Mouse (Mus musculus) mesoderm, embryonic 11.5 days (tissue): Measurements from ENCODE around the gene Cdh13.
A peak's percentile ranks its signal among the peaks of the same experiment; 100 is the strongest.

Source experiments
- DNase-seq: peaks from one replicate; pipeline ENCODE4 v3.0.0-alpha.2; 2012; ENCODE audit warnings: low read depth, low spot score

The Cdh13 gene

GRCm38 (mm10) chr8:118380782-118381181 lies 97.2 kb downstream of the Cdh13 start:
- DNase-seq = no peak

- DNase-seq = no peak
These were observed 98.1 kb downstream of the Cdh13 start for GRCm38 (mm10) chr8:118381641-118382040.

GRCm38 (mm10) chr8:118384314-118384713 lies 100.8 kb downstream of the Cdh13 start:
- no peak for DNase-seq

- no peak for DNase-seq
These were observed 105.9 kb downstream of the Cdh13 start for GRCm38 (mm10) chr8:118389456-118389855.

- DNase-seq = no peak
These were observed 110.5 kb downstream of the Cdh13 start for GRCm38 (mm10) chr8:118393909-118394650.

GRCm38 (mm10) chr8:118395178-118395577 lies 111.6 kb downstream of the Cdh13 start:
- DNase-seq = no peak

- DNase-seq = no peak
These were observed 121.3 kb downstream of the Cdh13 start for GRCm38 (mm10) chr8:118404836-118405235.

GRCm38 (mm10) chr8:118407322-118407721 lies 123.8 kb downstream of the Cdh13 start:
- peak; percentile 20 for DNase-seq

GRCm38 (mm10) chr8:118409396-118409795 lies 125.9 kb downstream of the Cdh13 start:
- no peak for DNase-seq

- DNase-seq = no peak
These were observed 126.9 kb downstream of the Cdh13 start for GRCm38 (mm10) chr8:118410341-118410970.

GRCm38 (mm10) chr8:118415672-118416071 lies 132.1 kb downstream of the Cdh13 start:
- no peak for DNase-seq

- no peak for DNase-seq
These were observed 133.3 kb downstream of the Cdh13 start for GRCm38 (mm10) chr8:118416811-118417355.

GRCm38 (mm10) chr8:118422624-118423023 lies 139.1 kb downstream of the Cdh13 start:
- no peak for DNase-seq

GRCm38 (mm10) chr8:118428941-118429340 lies 145.4 kb downstream of the Cdh13 start:
- DNase-seq = peak; percentile 17

GRCm38 (mm10) chr8:118431731-118432440 lies 148.4 kb downstream of the Cdh13 start:
- DNase-seq = no peak

GRCm38 (mm10) chr8:118433553-118434180 lies 150.1 kb downstream of the Cdh13 start:
- no peak for DNase-seq

GRCm38 (mm10) chr8:118436751-118437150 lies 153.2 kb downstream of the Cdh13 start:
- DNase-seq = no peak

- no peak for DNase-seq
These were observed 153.6 kb downstream of the Cdh13 start for GRCm38 (mm10) chr8:118437152-118437551.

GRCm38 (mm10) chr8:118437874-118438273 lies 154.3 kb downstream of the Cdh13 start:
- no peak for DNase-seq

- DNase-seq = no peak
These were observed 156.3 kb downstream of the Cdh13 start for GRCm38 (mm10) chr8:118439857-118440256.

GRCm38 (mm10) chr8:118443361-118443760 lies 159.8 kb downstream of the Cdh13 start:
- no peak for DNase-seq
